Mouse (Mus musculus) brain, adult 2 months (tissue): ENCODE data around the gene Mab21l3.
A peak's percentile ranks its signal among the peaks of the same experiment; 100 is the strongest.
"Not testable (repeated sequence)": the region's sequence is repeated elsewhere in the genome, so short reads cannot be mapped to it uniquely, and the experiment has no call there.

Experiments
- DNase-seq: peaks from one replicate; pipeline ENCODE4 v3.0.0; 2011; ENCODE audit warnings: low read depth, low spot score

Gene Mab21l3

GRCm38 (mm10) chr3:101842372-101843094 is 6.2 kb downstream of the Mab21l3 start:
- DNase-seq, result no peak

GRCm38 (mm10) chr3:101839327-101839726 is 9.4 kb downstream of the Mab21l3 start:
- DNase-seq, result no peak

- no peak for DNase-seq
These were observed 11.8 kb downstream of the Mab21l3 start for GRCm38 (mm10) chr3:101836971-101837370.

DNA sequence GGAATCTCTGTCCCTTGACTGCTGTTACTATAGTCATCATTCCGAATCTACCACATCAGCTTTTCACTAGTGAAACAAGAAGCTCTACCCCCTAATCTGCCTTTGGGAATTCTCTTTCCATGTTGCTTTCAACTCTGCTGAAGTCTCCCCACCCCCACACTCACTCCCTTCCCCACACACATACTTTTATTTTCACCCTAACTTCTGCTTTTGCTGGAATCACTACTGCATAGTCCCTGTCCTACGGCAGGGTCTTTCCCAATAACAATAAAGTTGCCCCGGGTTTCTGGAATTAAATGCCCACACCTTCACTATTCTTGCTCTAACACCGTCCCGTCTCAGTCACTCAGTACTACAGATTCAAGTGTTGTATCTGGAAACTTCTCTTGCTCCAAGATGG is 12.2 kb downstream of the Mab21l3 start:
- no peak for DNase-seq

- peak; percentile 75 for DNase-seq
These were observed 12.7 kb downstream of the Mab21l3 start for GRCm38 (mm10) chr3:101836045-101836444.

- DNase-seq, result no peak
These were observed 17.4 kb downstream of the Mab21l3 start for GRCm38 (mm10) chr3:101831189-101831858.

GRCm38 (mm10) chr3:101829881-101830616 is 18.7 kb downstream of the Mab21l3 start:
- DNase-seq, result no peak

DNA sequence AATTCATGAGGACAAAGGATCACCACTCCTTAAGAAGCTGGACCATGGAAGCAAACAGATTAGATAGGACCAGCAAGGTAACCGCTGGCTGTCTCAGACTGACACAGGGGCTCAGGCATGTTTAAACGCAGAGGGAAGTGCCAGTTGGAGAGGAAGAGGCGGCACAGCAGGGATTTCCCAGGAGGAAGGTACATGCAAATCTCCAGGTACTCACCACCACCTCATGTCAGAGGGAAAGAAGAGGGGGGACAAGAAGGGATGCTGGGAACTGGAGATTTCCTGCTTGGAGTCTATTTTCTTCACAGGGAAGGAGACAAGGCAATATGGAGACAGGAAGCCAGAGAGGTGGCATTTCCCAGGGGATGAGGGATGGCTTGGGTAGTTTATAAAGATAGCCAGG is 20.2 kb downstream of the Mab21l3 start:
- no peak for DNase-seq

DNA sequence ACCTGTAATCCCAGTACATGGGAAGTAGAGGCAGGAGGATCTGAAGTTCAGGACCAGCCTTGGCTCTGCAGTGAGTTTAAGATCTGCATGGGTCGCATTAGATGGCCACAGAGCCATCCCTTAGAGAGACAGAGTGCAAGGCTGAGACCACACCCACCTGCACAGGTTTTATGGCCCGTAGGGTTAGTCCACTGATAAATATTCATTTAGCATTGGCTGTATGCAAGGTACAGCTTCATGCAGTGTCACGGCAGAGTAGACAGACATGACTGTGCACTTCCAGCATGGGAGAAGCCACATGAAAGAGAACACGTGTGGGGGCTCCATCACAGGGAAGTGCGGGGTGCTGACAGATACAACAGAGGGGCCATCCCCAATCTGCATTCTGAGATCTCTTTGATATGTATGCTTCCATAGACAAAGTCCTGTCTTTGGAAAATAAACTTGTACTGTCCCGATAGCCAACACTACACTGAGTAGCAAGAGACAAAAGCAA is 21.5 kb downstream of the Mab21l3 start:
- no peak for DNase-seq

GRCm38 (mm10) chr3:101824338-101824737 is 24.4 kb downstream of the Mab21l3 start:
- DNase-seq, result no peak

DNA sequence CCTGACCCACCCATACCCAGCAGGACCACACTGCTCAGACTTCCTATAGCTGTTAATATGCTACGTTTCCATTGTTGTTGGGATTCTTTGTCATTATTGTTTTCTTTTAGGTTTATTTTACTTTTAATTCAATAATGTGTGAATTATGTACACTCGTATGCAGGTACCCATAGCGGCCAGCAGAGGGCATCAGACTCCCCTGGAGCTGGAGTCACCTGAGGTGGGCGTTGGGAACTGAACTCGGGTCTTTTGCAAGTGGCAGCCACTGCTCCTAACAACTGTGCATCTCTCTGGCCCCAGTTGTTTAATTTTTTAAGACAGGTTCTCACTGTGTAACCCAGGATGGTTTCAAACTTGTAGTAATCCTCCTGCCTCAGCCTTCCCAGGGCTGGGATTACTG is 26.7 kb downstream of the Mab21l3 start:
- DNase-seq, result no peak

- not testable (repeated sequence) for DNase-seq
These were observed 28.1 kb downstream of the Mab21l3 start for GRCm38 (mm10) chr3:101820708-101821107.

DNA sequence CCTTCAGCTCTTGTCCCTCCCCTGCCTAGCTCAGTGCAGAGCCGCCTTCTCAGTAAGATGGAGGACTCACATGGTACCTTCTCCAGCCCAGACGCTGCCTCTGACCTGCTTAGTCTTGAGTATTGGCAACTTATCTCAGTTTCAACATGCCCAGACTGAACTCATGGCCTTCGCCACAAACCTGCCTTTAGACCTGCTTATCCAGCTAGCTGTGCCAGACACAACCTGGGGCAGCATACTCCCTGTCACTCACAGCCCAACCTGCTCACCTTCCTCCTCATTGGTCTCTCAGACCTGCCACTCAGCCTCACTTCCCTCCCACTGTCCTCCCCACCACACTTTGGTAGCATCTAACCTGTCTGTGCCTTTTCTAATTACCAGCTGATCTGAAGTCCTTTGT is 32.8 kb downstream of the Mab21l3 start:
- no peak for DNase-seq

- DNase-seq, result no peak
These were observed 34.0 kb downstream of the Mab21l3 start for GRCm38 (mm10) chr3:101814790-101815189.

- peak; percentile 88 for DNase-seq
These were observed 36.3 kb downstream of the Mab21l3 start for GRCm38 (mm10) chr3:101812341-101812962.

DNA sequence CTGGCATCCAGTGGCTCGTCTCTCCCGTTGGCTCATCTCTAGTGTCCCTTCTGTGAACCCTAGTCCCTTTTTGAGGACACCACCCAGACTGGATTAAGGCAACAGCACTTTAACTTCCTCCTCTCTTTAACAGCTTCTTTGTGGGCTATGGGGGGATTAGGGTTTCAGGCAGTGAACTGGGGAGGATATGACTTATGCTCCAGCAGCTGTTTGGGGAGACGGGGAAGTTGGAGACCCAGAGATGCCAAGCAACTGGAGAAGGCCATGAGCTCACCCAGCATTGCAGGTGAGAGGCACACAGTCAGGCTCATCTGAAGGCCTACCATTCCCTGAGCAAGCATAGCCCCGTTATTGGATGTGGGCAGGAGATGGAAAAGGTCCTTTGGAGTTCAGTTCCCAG is 36.8 kb downstream of the Mab21l3 start:
- no peak for DNase-seq

- peak; percentile 98 for DNase-seq
These were observed 41.1 kb downstream of the Mab21l3 start for GRCm38 (mm10) chr3:101807646-101808045.

- DNase-seq, result peak; percentile 70
These were observed 41.8 kb downstream of the Mab21l3 start for GRCm38 (mm10) chr3:101806941-101807340.

DNA sequence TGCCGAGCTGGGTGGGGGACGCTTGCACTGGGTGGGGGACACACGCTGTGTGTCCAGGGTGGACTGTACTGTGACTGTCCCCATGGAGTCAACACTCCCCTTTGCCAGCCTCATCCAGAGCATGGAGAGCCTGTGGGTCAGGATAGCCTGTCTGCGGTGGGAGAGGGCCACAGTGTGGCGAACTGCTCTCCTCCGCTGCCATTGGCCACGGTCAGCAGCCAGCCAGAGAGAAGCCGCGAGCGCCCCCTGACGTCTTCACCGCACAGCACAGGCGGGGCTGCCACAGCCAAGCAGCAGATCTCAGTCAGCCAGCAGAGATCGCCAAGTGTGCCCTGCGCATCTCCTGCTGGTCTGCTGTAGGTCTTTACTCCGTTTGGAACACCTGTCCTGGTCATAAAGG is 42.6 kb downstream of the Mab21l3 start:
- peak; percentile 95 for DNase-seq

- no peak for DNase-seq
These were observed 43.2 kb downstream of the Mab21l3 start for GRCm38 (mm10) chr3:101805562-101806004.

- DNase-seq, result no peak
These were observed 43.7 kb downstream of the Mab21l3 start for GRCm38 (mm10) chr3:101804971-101805561.
